Mouse (Mus musculus) thymus, postnatal 10 days (tissue): ENCODE results near the gene Hnrnpk.
"Not testable (repeated sequence)": the region's sequence is repeated elsewhere in the genome, so short reads cannot be mapped to it uniquely, and the experiment has no call there.

Experiments
- DNase-seq, 2 experiments: peaks; one replicate each; pipeline ENCODE4 v3.0.0; 2021; ENCODE audit warnings: low spot score in 2 of 2

Hnrnpk gene

DNA sequence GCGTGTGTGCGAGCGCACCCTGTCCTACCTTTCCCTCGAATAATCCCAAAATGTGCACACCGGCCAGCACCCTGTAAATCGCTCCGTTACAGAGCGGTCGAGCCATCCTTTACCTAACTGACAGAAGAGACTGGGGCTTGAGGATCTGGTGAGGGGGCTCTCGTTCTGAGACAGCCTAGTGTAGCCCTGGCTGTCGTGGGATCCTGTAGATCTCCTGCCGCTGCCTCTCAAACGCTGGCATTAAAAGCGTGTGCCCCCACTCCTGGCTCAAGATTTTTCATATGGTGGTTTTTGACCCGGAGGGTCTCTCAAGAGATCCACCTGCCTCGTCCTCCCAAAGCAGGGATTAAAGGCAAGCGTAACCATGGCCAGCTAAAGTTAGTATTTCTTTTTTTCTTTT, at the start of gene Hnrnpk:
Hnrnpk (minus strand) TSS at position 101 of the 400 bp plus-strand sequence.
- DNase-seq: not testable (repeated sequence)

DNA sequence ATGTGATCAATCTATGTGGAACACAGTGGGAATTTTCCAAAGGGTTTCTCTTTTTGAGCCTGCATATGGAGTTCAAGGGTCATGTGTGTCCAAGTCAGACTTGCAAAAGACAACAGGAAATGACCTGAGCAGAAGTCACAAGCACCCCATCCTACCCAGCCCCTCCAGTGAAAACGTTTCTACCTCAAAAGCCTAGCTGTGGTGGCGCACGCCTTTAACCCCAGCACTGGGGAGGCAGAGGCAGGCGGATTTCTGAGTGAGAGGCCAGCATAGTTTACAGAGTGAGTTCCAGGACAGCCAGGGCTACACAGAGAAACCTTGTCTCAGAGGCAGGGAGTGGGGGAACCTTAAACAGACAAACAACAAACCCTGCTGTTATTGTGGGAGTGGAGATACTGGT, 49.1 kb upstream of the Hnrnpk start:
- DNase-seq: no peak

DNA sequence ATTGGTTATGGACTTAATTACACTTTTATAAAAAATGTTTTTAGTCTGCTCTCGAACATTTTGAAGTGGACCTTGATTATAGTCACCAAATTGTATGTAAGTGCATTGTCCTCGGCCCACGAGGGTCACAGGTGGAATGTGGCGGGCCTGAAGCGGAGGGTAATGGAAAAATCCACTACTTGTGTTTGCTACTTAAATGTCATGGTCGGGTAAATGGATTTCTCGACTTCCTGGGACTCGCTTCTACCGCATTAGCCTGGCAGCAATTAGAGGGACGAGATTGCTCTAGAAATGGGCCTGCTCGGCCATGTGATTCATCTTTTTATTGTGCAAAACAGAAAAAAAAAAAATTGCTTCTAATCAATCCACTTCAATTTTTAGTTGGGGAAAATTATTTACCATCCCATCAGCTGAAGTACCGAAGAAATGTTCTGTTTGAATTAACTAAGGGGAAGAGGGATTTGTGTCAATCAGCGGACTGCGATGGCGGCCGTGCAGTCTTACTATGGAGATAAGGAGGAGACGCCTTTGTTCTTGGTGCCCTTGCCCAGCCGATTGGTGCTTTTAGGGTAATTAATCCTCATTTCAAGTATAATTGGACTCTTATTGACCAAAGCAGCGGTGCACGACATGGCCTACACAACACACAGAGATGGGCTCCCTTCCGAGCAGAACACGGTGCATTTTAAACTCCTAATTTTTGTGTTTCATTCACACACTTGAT, 47.5 kb upstream of the Hnrnpk start:
- no peak for DNase-seq

DNA sequence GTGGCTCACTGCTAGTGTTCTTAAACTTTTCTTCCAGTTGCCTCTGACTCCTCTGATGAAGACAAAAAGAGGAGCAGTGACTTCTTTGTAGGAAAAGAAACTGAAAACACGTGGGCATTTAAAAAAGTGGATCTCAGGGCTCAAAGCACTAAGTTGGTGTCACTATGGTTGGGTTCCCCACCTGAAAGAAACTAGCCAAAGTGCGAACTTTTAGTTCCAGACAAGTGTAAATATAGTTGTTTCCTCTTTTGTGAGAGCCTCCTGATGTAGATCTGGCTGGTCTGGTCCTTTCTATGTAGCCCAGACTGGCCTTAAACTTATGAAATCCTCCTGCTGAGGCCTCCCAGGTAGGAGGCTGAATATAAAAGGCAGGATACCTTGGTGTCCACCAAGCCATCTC, 43.4 kb upstream of the Hnrnpk start:
- DNase-seq: no peak

DNA sequence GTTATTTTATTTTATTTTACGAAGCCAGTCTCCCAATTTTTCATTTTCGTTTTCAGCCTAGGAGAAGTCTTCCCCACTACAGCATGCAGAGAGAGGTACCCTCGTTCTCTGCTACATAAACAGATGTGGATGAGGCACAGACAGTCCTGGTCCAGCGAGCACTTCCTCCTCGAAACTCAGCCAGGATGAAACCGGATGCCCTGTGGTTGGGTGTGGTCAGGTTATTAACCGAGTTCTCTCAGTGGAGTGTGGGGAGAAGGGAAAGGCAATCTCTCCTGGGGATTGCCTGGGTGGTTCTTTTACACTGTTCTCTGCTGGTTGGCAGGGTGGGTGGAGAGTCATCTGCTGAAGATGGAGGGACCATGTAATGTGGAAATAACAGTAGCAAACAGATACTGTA, 40.6 kb upstream of the Hnrnpk start:
- DNase-seq: no peak

DNA sequence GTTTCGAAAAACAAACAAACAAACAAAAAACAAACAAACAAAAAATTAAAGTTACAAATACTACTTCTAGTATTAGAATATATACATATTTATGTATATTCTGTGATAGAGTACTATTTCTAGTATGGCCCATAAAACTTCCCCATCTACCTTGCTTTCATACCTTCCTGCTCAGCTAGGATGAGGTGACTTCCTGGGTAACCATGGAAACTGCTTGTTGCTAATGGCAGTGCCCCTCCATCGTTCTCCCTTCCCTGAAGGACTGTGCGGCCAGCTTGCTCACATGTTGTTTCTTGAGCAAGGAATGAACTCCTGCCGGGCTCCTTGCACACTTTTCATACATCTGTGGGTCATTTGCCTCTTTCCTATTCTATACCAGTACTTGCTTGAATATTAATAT, 40.2 kb upstream of the Hnrnpk start:
- no peak for DNase-seq

DNA sequence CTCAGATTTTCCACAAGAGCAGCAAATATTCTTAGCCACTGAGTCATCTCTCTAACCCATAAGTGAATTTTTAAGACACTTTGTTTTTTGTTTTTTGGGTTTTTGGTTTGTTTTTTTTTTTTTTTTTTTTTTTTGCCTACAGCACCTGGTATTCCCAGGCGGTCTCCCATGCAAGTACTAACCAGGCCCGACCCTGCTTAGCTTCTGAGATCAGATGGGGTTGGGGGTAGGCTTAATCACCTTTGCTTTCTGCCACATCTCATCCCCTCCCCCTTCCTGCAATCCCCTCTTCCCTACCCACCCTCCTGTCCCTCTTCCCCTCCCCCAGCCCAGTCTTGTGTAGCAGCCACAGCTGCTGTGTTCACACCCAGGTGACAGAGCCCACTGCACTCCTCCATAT, 36.6 kb upstream of the Hnrnpk start:
- DNase-seq: no peak

DNA sequence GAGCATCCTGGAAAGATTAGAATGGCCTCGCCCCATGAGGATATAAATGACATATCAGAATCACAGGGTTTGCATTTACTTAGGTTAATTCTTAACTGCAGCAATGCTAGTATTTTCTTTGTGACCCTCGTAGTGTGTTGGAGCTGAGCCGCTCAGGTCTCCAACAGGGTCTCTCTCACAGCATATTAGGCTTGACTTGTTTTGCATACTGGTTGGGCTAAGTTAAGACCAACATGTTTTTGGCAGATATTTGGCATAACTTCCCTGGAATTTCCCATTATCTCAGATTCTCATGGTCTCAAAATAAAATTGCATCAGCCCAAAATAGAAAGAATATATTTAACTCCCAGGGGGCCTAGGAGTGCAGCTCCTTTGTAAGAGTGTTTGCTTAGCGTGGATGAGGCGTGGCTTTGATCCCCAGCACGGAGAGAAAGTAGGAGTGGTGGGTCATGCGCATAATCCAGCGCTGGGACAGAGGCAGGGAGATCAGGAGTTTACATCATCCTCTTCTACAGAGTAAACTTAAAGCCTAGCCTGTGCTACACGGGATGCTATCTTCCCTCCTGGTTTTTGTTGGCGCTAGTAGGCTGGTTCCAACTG, 20.0 kb upstream of the Hnrnpk start:
- DNase-seq: no peak

DNA sequence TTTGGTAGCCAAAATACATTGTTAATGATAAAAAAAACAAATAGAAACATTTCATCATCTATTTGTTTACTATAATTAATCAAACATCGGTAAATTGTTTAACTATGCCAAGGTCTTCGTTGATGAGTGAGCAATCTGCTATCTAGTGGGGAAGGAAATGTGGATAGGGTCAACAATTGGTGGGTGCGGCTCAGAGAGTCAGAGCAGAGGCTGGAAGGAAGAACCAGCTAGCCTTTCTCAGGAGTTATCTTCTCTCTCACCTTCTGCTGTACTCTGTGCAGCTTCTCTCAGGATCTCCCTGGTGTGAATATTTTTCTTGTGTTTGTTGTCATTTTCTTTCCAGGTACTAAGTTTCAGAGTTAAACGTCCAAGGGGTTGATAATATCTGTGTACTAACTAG, 19.1 kb upstream of the Hnrnpk start:
- no peak for DNase-seq

DNA sequence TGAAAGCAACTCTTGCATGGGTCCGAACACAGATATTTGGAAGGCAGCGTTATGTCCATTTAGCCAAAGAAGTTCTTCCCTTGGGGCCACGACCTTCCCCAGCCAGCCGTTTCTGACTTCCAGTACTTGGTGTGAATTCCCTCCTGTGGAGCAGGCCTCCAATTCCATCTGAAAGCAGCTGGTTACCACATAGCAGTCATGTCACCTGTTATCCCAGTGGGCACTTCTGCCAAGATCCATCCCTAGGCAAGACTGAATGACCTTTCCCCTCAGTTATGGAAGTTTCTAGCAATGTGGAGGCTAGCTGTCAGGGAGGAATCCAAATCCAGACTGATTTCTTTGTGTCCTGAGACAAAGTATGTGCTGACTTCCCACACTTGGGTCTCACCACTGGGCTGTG, 17.9 kb upstream of the Hnrnpk start:
- DNase-seq: no peak

DNA sequence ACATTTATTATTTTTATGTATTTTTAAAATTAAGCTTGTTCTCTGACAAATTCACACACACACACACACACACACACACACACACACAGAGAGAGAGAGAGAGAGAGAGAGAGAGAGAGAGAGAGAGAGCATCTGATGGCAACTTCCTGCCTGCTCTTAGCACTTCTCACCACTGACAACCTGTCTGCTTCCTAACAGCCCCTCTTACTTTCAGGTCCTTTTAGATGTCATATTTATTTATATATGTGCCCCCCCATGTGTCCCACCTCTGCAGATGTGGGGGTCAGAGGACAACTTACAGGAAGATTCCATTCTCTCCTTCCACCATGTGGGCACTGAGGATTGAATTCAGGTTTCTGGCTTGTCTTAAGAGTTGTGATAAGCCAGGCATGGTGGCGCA, 16.1 kb upstream of the Hnrnpk start:
- no peak for DNase-seq

DNA sequence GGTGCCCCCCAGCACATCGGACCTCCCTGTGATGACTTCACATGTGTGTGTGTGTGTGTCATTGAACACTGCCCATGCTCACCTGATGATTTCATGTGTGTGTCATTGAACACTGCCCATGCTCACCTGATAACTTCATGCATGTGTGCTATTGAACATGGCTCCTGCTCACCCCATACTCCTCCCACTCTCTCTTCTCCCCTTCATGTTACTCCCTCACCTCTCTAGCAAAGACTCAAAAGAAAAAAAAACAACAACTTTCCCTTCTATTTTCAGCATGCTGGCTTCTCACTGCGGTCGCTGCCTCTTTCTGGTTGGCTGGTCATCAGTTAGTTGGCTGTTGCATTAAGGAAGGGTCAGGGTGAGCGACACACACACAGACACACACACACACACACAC, 15.5 kb upstream of the Hnrnpk start:
- no peak for DNase-seq

DNA sequence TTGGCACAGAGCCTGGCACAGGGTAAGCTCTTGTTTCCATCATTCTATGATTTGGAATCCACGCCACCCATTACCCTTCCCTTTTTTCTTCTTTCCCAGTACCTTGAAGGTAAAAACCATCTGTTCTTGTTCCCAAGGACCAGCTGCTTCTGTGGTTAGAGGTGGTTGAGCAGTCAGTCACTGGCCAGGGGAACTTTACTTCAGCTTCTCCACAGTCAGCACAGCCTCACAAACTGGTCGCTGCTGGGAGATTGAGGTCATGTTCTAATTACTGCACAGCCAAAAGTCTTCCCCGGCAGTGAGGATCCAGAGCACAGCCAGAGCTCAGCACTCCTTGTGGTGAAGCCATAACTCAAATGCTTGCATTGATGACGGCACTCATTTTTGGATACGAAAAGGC, 12.7 kb upstream of the Hnrnpk start:
- no peak for DNase-seq

DNA sequence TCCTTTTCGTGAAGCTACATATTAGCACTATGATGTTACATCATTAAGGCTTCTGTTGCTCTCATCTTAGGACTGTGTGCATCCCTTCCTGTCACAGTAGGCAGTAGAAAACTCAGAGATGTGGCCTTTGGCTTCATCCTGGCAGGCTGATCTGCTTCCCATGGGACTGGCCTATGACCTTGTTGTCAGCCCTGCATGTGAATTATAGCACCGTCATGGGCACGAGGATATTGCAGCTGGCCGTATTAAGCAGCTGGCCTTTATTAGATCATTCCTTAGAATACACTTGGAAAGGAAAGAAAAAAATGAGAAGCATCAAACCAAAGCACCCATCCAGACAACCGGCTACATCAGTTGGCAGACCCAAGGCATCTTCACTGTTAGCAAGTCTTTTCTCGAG, 12.2 kb upstream of the Hnrnpk start:
- DNase-seq: no peak

DNA sequence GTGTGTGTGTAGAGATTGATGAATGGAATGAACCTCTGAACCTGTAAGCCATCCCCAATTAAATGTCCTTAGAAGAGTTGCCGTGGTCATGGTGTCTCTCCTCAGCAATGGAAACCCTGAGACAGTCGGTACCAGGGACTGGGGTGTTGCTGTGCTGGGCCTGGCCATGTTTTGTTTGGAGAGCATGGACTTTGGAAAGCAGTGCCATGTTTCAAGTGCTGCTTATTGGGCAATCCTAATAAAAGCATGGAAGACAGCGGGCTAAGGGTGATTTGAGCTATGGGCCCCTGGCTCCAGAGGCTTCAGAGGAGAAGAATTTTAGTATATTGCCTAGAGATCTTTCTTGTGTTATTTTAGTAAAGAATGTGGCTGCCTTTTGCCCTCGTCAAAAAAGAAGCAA, 7.9 kb upstream of the Hnrnpk start:
- no peak for DNase-seq

DNA sequence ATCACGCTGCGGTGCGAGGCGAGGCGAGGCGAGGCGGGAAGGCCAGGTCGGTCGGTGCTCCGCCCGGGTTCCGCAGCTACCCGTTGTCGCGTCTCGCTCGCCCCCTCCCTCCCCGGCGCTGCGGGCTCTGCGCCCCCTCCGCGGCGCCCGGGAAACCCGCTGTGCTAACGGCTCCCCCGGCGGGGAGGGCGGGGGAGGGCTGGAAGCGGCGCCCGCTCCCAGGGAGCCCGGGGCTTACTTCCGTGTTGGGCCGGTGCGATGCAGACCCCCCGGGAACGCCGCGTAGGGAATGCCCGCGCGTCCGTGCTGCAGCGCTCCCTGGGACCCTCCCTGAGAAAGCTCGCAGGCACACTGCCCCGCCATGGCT, 416 bp downstream of the Hnrnpk start:
- DNase-seq: peak in 1 of 2 experiments; percentile 84

DNA sequence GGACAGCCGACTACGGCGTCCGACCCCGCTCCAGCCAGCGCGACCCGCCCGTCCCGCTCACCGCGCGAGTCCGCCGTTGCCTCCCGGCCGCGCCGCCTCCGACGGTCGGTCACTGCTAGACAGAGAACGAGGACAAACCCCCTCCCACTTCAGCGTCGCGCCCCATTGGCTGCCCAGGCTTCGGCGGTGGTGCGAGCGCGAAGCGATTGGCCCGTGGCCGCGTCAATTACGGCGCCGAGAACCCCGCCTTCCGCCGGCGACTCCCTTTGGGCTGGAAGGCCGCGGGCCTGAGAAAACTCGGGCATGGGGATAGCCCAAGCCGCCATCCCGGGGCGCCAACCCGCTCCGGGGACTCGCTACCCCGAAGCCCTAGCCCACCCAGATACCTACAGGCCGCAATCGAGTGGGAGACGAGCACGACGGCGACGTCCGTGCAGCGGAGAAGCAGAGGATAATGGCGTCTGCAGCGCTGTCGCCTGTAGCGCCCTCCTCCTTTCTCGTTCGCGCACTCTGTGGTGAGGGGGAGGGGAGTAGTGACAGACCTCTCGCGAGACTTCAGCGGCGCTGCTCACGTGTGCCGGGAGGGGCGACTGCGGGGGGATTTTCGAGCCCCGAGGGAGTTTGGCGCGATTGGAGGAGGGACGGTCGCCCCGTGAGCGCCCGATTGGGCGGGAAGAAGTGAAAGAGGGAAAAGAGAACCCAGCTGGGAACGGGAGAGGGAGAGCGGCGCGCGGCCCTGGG, 970 bp downstream of the Hnrnpk start, which contains the start of gene Rmi1:
Rmi1 (plus strand) TSS at position 246 of the 741 bp plus-strand sequence.
- peak; percentile 97 to 98 for DNase-seq

DNA sequence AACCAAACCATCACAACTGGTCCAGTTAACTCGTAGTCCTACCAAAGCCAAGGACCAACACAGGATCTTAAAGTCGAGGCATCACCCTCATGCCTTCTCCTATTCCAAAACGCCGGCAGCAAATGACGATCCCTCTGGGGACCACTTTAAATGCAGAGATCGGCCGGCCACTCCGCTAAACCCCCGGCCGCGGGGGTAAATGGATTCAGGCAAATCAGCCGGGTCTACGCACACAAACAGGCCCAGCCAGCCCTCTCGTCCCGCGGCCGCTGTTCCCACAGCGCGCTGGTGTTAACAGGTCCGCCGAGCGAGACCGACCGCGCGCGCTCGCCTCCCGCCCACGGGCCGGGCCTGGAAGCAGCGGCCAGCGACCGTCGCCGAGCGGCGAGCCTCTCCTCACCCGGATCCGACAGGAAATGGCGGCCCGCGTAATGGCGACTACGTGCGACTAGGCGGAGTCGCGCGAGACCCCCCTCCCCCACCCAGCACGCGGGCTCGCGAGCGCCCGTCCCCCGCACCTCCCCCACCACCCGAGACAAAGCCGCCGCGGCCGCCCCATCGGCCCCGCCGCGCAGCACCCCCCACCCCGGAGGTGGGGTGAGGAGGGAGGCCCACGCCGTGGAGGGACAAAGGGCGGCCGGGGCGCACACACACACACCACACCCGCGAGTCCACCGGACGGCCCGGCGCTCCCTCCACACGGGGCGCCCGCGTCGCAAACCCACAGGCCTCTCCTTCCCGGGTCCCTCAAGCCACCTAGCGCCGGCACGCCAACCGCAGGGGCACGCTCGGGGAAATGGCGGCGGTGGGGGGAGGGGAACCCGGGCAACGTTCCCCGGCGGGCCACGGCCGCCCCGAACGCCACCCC, 1.8 kb downstream of the Hnrnpk start:
- peak; percentile 72 to 80 for DNase-seq

DNA sequence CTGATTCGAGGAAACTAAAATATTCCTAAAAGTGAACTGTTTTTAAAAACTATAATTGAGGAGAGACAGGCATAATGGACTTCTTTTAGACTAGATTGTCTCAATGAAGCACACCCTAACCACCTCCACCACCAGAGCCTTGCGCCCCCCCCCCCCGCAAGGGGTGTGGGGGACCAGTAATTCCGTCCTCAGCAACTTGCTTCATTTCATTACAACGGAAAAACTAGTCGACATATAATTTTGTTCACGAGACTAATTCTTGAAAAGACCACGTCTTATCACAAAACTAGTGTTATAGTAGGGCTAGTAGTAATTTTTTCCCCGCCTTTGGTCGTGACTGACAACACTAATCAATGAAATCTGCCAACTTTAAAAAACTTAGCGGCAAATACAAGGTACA, 2.6 kb downstream of the Hnrnpk start:
- no peak for DNase-seq

DNA sequence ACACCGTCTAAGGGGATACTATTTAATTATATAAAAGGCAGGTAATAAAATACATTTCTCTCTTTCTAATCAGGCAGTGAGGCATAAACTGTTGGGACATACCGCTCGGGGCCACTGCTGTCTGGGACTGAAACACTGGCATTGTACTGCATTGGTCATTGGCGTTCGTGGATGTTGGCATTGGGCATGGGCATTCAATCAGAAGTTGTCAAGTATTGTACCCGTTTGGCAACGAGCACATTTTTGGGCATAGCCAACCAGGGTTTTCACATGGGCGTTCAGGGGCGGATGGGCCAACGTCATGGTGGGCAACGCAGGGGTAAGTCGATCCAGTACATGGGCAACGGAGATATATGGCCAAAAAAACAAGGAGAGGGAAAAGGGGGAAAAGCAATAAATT, 5.5 kb downstream of the Hnrnpk start:
- peak in 1 of 2 experiments; percentile 3 for DNase-seq

DNA sequence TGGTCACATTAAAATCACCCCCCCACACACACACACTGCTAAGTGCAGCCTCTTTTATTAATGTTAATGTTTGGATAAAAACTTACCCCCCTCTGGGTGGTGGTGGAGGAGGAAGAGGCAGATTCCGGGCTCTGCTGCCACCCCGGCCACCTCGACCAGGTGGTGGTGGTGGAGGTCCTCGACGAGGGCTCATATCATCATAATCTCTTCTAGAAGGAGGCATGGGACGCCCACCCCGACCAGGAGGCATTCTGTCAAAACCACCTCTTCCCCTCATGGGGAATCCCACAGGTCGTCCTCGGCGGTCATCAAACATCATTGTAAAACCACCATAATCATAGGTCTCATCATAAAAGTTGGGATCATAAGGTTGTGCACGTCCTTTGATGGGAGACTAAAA, 8.8 kb downstream of the Hnrnpk start:
- DNase-seq: peak in 1 of 2 experiments; percentile 3

DNA sequence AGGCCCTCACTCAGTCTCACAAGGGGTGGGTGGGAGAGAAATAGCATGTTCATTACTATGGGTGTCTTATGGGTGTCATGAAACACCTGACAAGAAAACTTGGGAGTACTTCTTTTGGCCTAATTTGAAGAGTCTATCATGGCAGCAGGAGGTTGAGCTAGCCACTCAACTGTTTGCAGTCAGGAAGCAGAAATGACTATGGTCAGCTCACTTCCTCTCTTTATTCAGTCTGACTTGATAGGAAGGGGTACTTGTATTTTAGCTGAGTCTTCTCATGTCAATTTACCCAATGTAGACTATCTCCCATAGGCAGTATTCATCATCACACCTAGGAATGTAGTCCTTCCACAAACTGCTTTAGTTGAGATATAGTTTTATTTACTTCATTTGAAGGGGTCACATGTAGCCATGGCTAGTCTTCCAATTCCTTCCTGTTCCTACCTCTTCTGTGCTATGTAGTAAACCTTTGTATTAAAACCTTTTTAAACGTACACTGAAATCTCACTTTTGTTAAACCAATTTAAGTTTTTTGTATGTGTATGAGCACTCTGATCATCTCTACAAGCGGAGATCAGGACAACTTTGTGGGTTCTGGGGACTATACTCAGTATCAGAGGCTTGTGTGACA, 13.7 kb downstream of the Hnrnpk start:
- DNase-seq: no peak
